Mouse (Mus musculus): Measurements from ENCODE around the gene Cyp2t4.

Gene Cyp2t4

DNA sequence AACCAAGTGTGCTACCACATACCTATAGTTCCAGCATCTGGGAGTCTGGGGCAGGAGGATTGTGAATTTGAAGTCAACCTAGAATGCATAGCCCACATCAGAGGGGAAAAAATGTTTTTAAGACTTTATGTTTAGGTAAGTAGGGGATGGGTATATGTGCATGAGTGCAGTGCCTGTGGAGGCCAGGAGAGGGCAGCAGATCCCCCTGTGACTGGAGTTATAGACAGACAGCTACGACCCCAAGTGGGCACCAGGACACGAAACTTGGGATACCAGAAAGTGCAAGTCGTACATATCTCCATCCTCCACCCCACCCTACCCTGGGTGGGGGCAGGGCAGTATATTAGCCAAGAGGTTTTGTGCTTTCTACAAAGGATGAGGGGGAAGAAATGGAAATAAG, 31.4 kb downstream of the Cyp2t4 start:
- peak; percentile 67 for DNase-seq (ENCODE audit: low read depth)

DNA sequence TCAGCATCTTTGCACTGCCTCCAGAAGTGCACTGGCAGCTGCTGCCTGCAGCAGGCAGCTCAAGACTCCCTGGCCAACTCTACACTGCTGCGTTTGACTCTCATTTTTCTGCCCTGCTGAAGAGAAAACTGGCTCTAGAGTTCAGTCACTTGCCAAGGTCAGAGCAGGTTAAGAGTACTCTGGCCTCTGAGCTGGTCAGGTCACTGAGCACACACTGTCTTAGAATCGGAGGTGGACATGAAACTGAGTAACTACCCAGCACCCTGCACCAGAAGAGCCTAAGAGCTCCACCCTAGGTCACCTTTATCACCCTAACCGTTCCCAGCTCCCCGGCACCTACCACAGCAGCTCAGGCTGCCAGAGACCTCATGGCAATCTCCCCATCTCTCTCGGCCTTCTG, 32.5 kb downstream of the Cyp2t4 start:
- DNase-seq (ENCODE audit: low read depth): no peak

DNA sequence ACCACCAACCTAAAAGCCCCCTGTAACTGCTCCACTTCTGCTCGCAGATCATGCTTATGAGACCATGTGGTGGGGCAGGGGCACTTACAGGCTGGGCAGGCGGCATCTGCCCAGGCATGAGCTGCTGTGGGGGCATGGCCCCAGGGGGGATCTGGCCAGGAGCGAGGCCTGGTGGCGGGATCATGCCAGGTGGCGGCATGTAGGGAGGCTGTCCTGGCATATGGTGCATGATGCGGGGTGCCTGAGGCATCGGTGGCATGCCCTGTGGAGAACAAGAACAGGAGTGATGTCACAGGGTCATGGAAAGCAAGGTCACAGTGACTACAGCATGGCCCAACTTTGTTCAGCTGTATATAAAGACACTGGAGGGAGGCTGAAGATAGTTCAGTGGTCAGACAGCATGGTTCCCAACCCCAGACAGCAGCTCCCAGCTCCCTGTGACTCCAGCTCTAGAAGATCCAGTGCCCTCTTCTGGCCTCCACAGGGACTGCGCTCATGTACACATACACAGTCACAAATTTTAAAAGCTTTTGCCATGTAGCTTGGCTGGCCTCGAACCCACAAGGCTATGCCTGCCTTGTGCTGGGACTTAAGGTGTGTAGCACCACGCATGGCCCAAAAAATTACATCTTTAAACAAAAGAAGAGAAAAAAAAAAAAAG, 35.9 kb downstream of the Cyp2t4 start:
- DNase-seq (ENCODE audit: low read depth): peak; percentile 25

DNA sequence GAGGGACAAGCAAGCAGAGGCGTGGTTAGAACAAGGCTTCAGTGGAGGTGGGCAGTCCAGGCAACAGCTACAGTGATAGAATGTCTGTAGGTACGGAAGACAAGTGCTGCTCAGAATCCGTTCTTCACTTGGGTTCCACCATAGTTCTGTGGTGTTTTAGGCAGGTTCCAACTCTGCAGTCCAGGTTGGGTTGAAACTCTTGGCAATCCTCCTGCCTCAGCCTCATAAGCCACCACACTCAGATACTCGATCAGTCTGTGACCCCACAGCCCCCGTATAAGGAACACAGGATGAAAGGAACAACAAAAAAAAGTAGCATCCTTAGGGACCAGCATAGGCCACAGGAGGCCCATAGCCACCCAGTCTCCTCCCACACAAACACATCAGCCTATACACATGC, 38.9 kb downstream of the Cyp2t4 start:
- no peak for DNase-seq (ENCODE audit: low read depth)

DNA sequence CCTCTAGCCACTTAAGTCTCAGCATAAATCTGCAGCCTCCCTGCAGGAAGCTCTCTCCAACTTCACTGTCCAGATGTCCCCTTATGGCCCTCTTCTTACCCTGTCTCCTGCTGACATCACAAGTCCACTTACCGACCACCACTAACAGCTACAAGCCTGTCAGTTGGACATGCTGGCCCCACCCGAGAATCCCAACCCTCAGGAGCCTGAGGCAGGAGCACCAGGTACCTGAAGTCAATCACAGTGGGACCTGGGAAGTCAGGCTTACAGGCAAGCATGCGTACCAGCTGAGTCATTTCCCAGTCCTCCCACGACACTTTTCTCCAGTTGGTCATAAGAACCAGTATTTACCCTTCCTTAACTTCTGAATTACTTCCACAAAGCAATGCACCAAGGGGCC, 40.2 kb downstream of the Cyp2t4 start:
- DNase-seq (ENCODE audit: low read depth): no peak

DNA sequence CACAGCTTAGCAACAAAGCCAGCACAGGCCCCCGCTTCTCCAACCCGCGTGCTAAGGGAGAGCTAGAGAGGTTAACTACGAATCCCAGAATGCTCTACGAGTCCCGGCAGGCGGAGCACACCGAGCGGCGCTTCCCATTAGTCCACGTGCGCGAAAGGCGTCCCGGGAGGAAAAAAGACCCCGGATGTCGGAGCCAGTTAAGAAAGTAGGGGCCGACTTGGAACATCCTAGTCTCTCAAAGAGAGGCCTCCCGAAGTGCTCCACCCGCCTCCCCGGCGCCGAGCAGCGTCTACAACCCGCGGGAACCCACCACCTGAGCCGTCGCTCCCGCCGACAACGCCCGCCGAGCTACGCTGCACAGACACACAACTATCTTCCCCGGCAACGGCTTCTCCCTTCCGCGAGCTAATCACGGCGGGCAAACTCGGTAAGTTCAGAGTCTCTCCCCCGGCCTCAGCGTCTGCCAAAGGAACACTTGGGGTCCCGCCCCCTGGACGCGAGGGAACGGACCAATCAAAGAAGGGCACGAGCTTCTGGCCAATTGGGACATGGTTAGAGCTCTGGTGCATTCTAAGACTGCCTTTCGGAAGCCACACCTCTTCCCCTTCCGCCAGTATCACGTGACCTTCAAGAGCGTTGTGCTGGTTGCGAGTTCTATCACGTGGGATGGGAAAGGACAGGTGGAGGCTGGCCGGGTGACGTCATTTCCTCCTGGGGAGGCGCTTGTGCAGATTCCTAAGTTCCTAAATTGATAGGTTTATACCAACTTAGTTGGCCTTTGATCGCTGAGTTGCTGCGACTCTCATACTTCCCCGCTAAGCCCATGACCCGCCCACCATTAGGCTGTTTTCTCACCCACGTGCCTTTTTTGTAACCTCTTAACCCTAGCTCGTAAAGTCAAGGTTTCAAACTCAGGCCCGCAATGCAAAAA, 42.4 kb downstream of the Cyp2t4 start, which contains the start of the genes BC024978 and Snrpa:
Gene BC024978 (plus strand): TSS at position 101 of the 931 bp plus-strand sequence.
Gene Snrpa (minus strand): TSS at position 591 of the 931 bp plus-strand sequence.
- DNase-seq (ENCODE audit: low read depth): peak; percentile 97

DNA sequence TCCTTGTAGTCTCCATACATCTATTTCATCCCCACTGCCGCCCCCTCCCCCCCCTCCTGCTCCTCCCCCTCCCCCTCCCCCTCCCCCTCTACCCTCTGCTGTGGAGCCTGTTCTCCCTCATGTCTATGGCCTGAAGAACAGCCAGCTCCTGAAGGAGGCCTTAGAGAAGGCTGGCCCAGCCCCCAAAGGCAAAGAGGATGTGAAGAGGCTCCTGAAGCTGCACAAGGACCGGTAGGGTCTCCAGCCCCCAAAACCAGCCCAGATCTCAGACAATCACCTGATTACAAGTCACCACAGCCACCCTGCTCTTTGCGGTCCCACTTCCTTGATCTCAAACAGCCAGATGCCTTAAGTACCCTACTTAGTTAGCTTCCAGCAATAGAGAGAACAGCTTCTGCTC, 43.6 kb downstream of the Cyp2t4 start:
- DNase-seq (ENCODE audit: low read depth): no peak

DNA sequence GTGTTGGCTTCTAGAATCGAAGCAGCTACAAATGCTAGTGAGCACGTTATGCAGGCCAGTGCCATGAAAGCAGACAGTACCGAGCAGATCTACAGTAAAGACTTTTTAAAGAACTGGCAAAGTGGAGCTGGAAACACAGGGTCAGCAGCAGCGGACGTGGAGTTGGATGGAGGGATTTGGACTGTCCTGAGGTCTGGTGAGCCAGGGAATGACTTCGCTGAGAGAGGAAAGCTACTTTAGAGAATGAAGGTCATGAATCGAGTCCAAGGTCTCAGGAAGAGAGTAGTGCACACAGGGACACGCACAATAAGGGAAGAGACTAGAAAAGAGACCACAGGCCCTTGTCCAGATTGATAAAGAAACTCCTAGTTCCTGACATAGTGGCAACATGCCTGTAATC, 44.1 kb downstream of the Cyp2t4 start:
- no peak for DNase-seq (ENCODE audit: low read depth)

DNA sequence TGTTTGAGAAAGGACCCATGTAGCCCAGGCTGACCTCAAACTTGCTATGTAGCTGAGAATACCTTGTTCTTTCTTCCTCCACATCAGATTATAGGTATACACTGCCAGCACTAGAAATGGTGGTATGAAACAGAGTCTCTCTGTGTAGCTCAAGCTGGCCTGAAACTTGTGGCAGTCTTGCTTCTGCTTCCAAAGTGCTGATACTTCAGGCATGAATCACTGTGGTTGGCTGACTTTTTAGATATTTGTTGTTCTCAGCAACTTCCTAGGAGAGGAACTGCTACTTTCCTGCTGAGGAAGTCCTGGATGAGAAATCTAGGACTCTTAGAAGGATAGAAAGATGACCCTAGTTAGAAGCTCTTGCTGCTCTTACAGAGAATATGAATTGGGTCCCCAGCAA, 44.8 kb downstream of the Cyp2t4 start:
- DNase-seq (ENCODE audit: low read depth): no peak

DNA sequence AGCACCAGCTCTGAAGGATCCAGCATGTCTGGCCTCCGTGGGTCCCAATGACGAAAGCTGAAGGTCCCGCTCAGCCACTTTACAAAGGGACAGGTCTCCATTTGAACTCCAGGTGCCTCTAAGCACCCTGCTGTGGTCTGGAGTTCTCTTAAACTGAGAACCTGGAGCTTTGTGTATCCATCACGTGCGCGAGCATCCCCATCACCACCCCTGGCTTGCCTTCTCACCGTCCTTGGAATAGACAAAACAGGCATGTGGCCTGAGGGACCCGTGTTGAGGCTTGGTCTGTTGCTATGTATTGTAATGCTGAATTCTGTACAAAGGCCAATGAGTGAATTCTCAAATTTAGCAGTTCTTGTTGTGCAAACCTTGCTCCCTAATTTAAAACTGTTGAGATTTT, 45.3 kb downstream of the Cyp2t4 start:
- DNase-seq (ENCODE audit: low read depth): no peak

DNA sequence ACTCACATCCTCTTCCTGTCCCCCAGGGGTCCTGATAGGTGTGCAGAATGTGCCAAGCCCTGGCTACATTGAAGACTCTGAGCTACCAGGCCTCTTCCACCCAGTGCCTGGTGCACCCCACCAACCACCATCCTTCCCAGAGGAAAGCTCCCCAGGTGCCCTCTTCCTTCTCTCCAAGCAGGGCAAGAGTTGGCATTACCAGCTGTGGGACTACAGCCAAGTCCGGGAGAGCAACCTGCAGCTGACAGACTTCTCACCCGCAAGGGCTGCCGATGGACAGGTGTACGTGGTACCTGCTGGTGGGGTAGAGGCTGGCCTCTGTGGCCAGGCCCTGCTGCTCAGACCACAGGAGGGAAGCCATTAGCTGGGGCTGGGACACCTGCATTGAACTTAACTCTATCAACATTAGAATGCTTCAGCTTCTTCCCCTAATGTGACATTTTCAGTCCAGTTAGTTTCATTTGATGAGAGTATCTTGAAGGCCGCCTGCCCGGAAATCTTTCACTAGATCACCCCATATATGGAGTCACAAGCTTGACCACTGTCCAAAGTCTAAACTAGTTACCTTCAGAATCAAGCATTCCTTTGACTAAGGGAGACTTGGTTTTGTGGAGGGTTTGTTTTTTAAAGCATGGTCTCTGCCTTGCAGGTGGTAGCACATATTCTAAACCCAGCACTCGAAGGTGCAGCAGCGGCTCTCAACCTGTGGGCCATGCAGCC, 50.4 kb downstream of the Cyp2t4 start:
- DNase-seq (ENCODE audit: low read depth): no peak

Measured in naive thymus-derived CD4-positive, alpha-beta T cell, adult 2 months (primary cell).